Mouse (Mus musculus) hindbrain, embryonic 14.5 days (tissue): Measurements from ENCODE around the gene Tnfaip8l1. TPM values are rescaled to one million over a fixed set of nuclear protein-coding genes. Genes with fewer than 3 reads are reported as not detected.

Source experiments
- ATAC-seq: fragments of 200-750 bp; cut with Nextera tagmentation; 2 replicates; pipeline ENCODE4 v1.8.0; 2017; ENCODE audit warnings: moderate number of reproducible peaks, mild to moderate bottlenecking, moderate TSS enrichment, moderate library complexity; ENCODE audit not compliant: low FRiP score
- DNase-seq: peaks from one replicate; pipeline ENCODE4 v3.0.0-alpha.2; 2015; ENCODE audit warnings: low spot score
- H3K27ac ChIP-seq: fragments of 300-500 bp; sonication (generic); 2 replicates; pipeline ENCODE4 v1.5.1; 2014; ENCODE audit warnings: mild to moderate bottlenecking, moderate library complexity
- H3K27me3 ChIP-seq: fragments of 300-500 bp; sonication (generic); 2 replicates; pipeline ENCODE4 v1.6.1; 2014; ENCODE audit warnings: mild to moderate bottlenecking, low read length, mixed read lengths; ENCODE audit not compliant: control insufficient read depth, insufficient read depth
- H3K36me3 ChIP-seq: fragments of 300-500 bp; sonication (generic); replicated peaks from 2 replicates; pipeline ENCODE4 v1.6.1; 2014; ENCODE audit not compliant: control insufficient read depth, insufficient read depth
- H3K4me1 ChIP-seq: fragments of 300-500 bp; sonication (generic); replicated peaks from 2 replicates; pipeline ENCODE4 v1.6.1; 2014; ENCODE audit warnings: antibody characterized with exemption, low read length, mixed read lengths; ENCODE audit not compliant: control insufficient read depth, insufficient read depth
- H3K4me2 ChIP-seq: fragments of 300-500 bp; sonication (generic); replicated peaks from 2 replicates; pipeline ENCODE4 v1.6.1; 2014; ENCODE audit warnings: mild to moderate bottlenecking, moderate library complexity
- H3K4me3 ChIP-seq: fragments of 300-500 bp; sonication (generic); replicated peaks from 2 replicates; pipeline ENCODE4 v1.5.1; 2014; ENCODE audit warnings: mild to moderate bottlenecking, low read length
- H3K9ac ChIP-seq: fragments of 300-500 bp; sonication (generic); 2 replicates; pipeline ENCODE4 v1.6.1; 2014
- H3K9me3 ChIP-seq: fragments of 300-500 bp; sonication (generic); 2 replicates; pipeline ENCODE4 v1.6.1; 2016; ENCODE audit warnings: low read length; ENCODE audit not compliant: control insufficient read depth
- WGBS: fragments of 180-500 bp; shearing (Covaris S2); extraction: QIAGEN DNeasy Blood & Tissue Kit; methylation state at CpG from one replicate; pipeline ENCODE4 v1.1.7; 2014; 5-methylcytosine and 5-hydroxymethylcytosine counted together
- polyA plus RNA-seq: library from polyadenylated mRNA; unstranded; fragments of >200 nt; fragmentation: Nextera tagmentation; extraction: Ambion mirVana; gene quantifications from 2 replicates; pipeline ENCODE4 v1.2.1, GENCODE M21; 2014

The Tnfaip8l1 gene
- polyA plus RNA-seq, 1 experiment from 2014 or later, result 8.4 TPM

- H3K9ac ChIP-seq, result 0 out of 2 replicates have a peak overlapping the region, but pooled peaks have one; percentile 17
- DNase-seq (no peak), ATAC-seq (0 out of 2 replicates have a peak, but pooled peaks have one; percentile 19)
- no peaks in the 10 kb centered on the region for H3K9me3 ChIP-seq
- H3K4me2 ChIP-seq, result peak overlapping the region; percentile 37
- H3K27ac ChIP-seq, result peak overlapping the region; percentile 38; the same call in 1 of the 2 replicates
- no peaks in the 10 kb centered on the region for H3K27me3 ChIP-seq
- peaks cover 12% of the 10 kb centered on the region for H3K4me1 ChIP-seq
- H3K4me3 ChIP-seq, result 0 out of 2 replicates have a peak overlapping the region, but pooled peaks have one; percentile 1
- WGBS, result 22% methylated on average over 18 of the region's 21 CpGs
- H3K36me3 ChIP-seq, result peaks cover 30% of the 10 kb centered on the region
Observed at GRCm38 (mm10) chr17:56133457-56134363, 28.6 kb upstream of the Tnfaip8l1 start.

GRCm38 (mm10) chr17:56134463-56134971, 27.8 kb upstream of the Tnfaip8l1 start:
- no peak overlapping the region for H3K27ac ChIP-seq
- DNase-seq, result peak; percentile 43
- H3K9ac ChIP-seq, result 0 out of 2 replicates have a peak overlapping the region, but pooled peaks have one; percentile 17

GRCm38 (mm10) chr17:56136558-56136957, 25.7 kb upstream of the Tnfaip8l1 start:
- ATAC-seq, result no peak
- H3K4me3 ChIP-seq, result no peak overlapping the region
- H3K27me3 ChIP-seq, result no peaks in the 10 kb centered on the region
- no peak overlapping the region for H3K4me2 ChIP-seq
- H3K4me1 ChIP-seq, result peaks cover 15% of the 10 kb centered on the region
- no peak overlapping the region for H3K27ac ChIP-seq
- no peak overlapping the region for H3K9ac ChIP-seq
- 89% methylated on average over 7 of the region's 7 CpGs for WGBS
- peaks cover 3% of the 10 kb centered on the region; the same call in 1 of the 2 replicates for H3K36me3 ChIP-seq
- H3K9me3 ChIP-seq, result no peaks in the 10 kb centered on the region
- DNase-seq, result no peak

More at GRCm38 (mm10) chr17:56134463-56134971, 27.8 kb upstream of the Tnfaip8l1 start:
- 4% methylated on average over 27 of the region's 27 CpGs for WGBS
- H3K4me3 ChIP-seq, result 0 out of 2 replicates have a peak overlapping the region, but pooled peaks have one; percentile 1
- peak overlapping the region; percentile 37 for H3K4me2 ChIP-seq
- H3K36me3 ChIP-seq, result peaks cover 22% of the 10 kb centered on the region
- H3K27me3 ChIP-seq, result no peaks in the 10 kb centered on the region
- no peaks in the 10 kb centered on the region for H3K9me3 ChIP-seq
- no peak for ATAC-seq
- H3K4me1 ChIP-seq, result peaks cover 15% of the 10 kb centered on the region

DNA sequence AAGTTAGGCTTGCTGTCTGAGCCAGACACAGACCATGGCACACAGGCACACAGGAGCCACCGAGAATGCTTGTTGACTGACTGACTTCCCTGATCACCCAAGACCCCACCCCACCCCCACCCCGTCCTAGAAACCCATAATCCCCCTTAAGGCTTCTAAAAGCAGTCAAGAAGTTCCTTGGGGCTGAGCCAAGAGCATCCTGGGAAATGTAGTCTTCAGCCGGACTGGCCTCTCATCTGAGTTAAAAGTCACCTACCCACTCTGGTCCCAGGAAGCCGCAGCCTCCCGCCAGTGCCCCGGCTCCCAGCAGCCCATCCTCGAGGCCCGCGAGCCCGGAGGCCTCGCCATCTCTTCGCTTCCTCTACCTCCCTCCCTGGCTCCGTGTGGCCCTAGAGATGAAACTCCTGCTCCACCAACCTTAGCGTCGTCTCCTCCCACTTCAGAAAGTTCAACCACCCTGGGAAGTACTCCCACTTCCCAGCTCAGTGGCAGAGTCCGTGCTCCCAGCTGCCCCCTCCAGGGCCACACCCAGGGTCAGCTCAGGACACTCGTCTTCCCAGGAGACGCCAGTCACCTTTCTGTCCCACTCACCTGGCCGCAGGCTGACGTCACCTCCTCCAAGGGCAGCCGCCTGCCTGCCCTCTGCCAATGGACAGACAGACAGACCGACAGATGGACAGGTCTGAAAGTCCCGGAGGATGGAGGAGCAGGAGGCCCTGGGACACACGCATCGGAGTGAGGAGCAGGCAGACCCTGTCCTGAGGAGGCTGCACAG, 24.3 kb upstream of the Tnfaip8l1 start:
- Histone ChIP-seq H3K36me3 (no peaks in the 10 kb centered on the region), H3K4me2 (peak overlapping the region; percentile 79), H3K27ac (no peak overlapping the region), H3K4me3 (peak overlapping the region; percentile 85), H3K9ac (peak overlapping the region; percentile 87), H3K4me1 (peaks cover 21% of the 10 kb centered on the region), H3K27me3 (no peaks in the 10 kb centered on the region), H3K9me3 (no peaks in the 10 kb centered on the region)
- 17% methylated on average over 25 of the region's 25 CpGs for WGBS
- ATAC-seq, result no peak
- no peak for DNase-seq

- Histone ChIP-seq H3K9me3 (no peaks in the 10 kb centered on the region), H3K4me2 (peak overlapping the region; percentile 79), H3K27me3 (no peaks in the 10 kb centered on the region), H3K9ac (peak overlapping the region; percentile 87), H3K36me3 (no peaks in the 10 kb centered on the region), H3K4me1 (peaks cover 18% of the 10 kb centered on the region), H3K4me3 (peak overlapping the region; percentile 85), H3K27ac (peak overlapping the region; percentile 78)
- peak; percentile 19 for ATAC-seq
- WGBS, result 5% methylated on average over 20 of the region's 21 CpGs
- DNase-seq, result no peak
Observed at GRCm38 (mm10) chr17:56139355-56139754, 22.9 kb upstream of the Tnfaip8l1 start.

- WGBS, result 1% methylated on average over 76 of the region's 79 CpGs
- Histone ChIP-seq H3K27me3 (no peaks in the 10 kb centered on the region), H3K4me1 (peaks cover 17% of the 10 kb centered on the region)
Observed at GRCm38 (mm10) chr17:56139858-56140595, 22.2 kb upstream of the Tnfaip8l1 start, which contains the start of gene Sema6b. Gene Sema6b (minus strand): TSS chr17:56140343.

GRCm38 (mm10) chr17:56141702-56142605, 20.3 kb upstream of the Tnfaip8l1 start:
- WGBS, result under 1% methylated on average over 41 of the region's 47 CpGs
- Histone ChIP-seq H3K4me2 (peak overlapping the region; percentile 63), H3K9me3 (no peaks in the 10 kb centered on the region), H3K27me3 (no peaks in the 10 kb centered on the region), H3K9ac (peak overlapping the region; percentile 57), H3K4me3 (peak overlapping the region; percentile 39), H3K27ac (no peak overlapping the region), H3K4me1 (peaks cover 17% of the 10 kb centered on the region), H3K36me3 (no peaks in the 10 kb centered on the region)
- DNase-seq, result peak; percentile 62
- ATAC-seq, result peak; percentile 44

More at GRCm38 (mm10) chr17:56139858-56140595, 22.2 kb upstream of the Tnfaip8l1 start, which contains the start of gene Sema6b:
- peak within 1 kb of the TSS; percentile 78 for H3K27ac ChIP-seq
- H3K9ac ChIP-seq, result peak within 1 kb of the TSS; percentile 87
- DNase-seq, result peak; percentile 79
- peak; percentile 49 for ATAC-seq
- peak within 1 kb of the TSS; percentile 79 for H3K4me2 ChIP-seq
- no peaks in the 10 kb centered on the region for H3K36me3 ChIP-seq
- H3K9me3 ChIP-seq, result no peaks in the 10 kb centered on the region
- H3K4me3 ChIP-seq, result peak within 1 kb of the TSS; percentile 85

- Histone ChIP-seq H3K4me2 (no peak overlapping the region), H3K4me1 (peaks cover 10% of the 10 kb centered on the region; the same call in 1 of the 2 replicates), H3K9me3 (no peaks in the 10 kb centered on the region), H3K4me3 (no peak overlapping the region), H3K36me3 (no peaks in the 10 kb centered on the region), H3K27me3 (peaks cover 9% of the 10 kb centered on the region; the same call in 1 of the 2 replicates), H3K27ac (no peak overlapping the region), H3K9ac (no peak overlapping the region)
- 79% methylated on average over 9 of the region's 9 CpGs for WGBS
- DNase-seq (no peak), ATAC-seq (no peak)
Observed at GRCm38 (mm10) chr17:56144546-56144945, 17.7 kb upstream of the Tnfaip8l1 start.
